Mouse (Mus musculus): Measurements from ENCODE around the gene Nkg7.

GRCm38 (mm10) chr7:43449811-43450210, 12.9 kb downstream of the Nkg7 start:
- TF ChIP-seq USF1 (IDR thresholded peaks at IDR 0.05; ENCODE audit: low read depth) (no peak), CTCF (IDR thresholded peaks at IDR 0.05; ENCODE audit: control insufficient read depth, insufficient read depth, insufficient read length) (no peak), MAX (IDR thresholded peaks at IDR 0.05) (no peak)
